Mouse (Mus musculus): Measurements from ENCODE around the gene Cfi.

DNA sequence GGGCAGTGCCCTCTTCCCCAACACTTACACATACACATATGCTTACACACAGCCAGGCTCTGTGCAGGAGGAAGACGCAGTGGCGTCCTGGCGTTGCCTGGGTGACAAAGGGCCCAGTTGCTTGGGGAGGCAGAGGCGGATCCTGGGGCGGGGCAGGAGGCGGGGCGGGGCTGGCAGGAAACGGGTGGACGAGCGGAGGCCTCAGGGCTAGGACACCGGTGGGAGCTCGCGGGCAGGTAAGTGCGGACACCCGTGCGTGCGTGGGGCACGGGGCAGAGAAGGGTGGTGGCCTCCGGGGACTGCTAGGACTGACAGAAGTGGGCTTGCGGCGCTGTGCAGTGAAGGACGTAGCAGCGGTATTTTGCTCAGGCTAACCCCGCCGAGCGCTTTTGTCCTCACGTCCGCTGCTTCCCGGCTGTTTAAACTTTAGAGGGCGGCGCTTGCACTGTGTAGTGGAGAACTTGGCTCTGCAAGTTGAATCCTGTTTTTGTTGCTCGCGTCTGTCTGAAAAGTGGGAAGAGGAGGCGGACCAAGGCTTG lies 65.7 kb downstream of the Cfi start, which contains the start of gene Casp6:
- no peak for TF ChIP-seq CTCF (IDR thresholded peaks at IDR 0.05; ENCODE audit: borderline replicate concordance, extremely low read depth, insufficient read depth, insufficient read length)
- no peak for TF ChIP-seq POLR2A (IDR thresholded peaks at IDR 0.05; ENCODE audit: borderline replicate concordance, extremely low read depth, insufficient read depth, insufficient read length, poor library complexity, severe bottlenecking)
